Mouse (Mus musculus) urinary bladder, adult 2 months (tissue): ENCODE measurements around the gene Rplp0. TPM values are rescaled to one million over a fixed set of nuclear protein-coding genes. Genes with fewer than 3 reads are reported as not detected.

Experiments
- DNase-seq: peaks from one replicate; pipeline ENCODE4 v3.0.0; 2022; ENCODE audit warnings: low spot score
- polyA plus RNA-seq: library from polyadenylated mRNA; depleted of rRNA; stranded (reverse); fragments of >200 nt; gene quantifications from 2 replicates; pipeline ENCODE4 v1.2.3, GENCODE M21; 2012; rRNA removed

The Rplp0 gene
- polyA plus RNA-seq, 1 experiment = 2,490 TPM

GRCm38 (mm10) chr5:115581662-115582061 lies 22.4 kb downstream of the Rplp0 start:
- DNase-seq = no peak

GRCm38 (mm10) chr5:115585616-115586015 lies 26.3 kb downstream of the Rplp0 start:
- no peak for DNase-seq

GRCm38 (mm10) chr5:115586166-115586565 lies 26.9 kb downstream of the Rplp0 start:
- no peak for DNase-seq

- DNase-seq = no peak
Observed at GRCm38 (mm10) chr5:115586780-115587179, 27.5 kb downstream of the Rplp0 start.

- no peak for DNase-seq
Observed at GRCm38 (mm10) chr5:115591028-115591427, 31.8 kb downstream of the Rplp0 start.

GRCm38 (mm10) chr5:115591506-115591905 lies 32.2 kb downstream of the Rplp0 start:
- DNase-seq = no peak

GRCm38 (mm10) chr5:115603561-115603960 lies 44.3 kb downstream of the Rplp0 start:
- no peak for DNase-seq

GRCm38 (mm10) chr5:115611566-115611965 lies 52.3 kb downstream of the Rplp0 start:
- no peak for DNase-seq

Other genes starting within 250 kb of the Rplp0 start
- gene Srsf9, start 232.3 kb upstream of the Rplp0 start, polyA plus RNA-seq = 56.7 and 60.4 TPM in 2 replicates
- gene Gatc, start 218.3 kb upstream of the Rplp0 start, polyA plus RNA-seq = 13.6 and 18.0 TPM in 2 replicates
- 47.5 and 63.9 TPM in 2 replicates for gene Triap1, start 218.2 kb upstream of the Rplp0 start, polyA plus RNA-seq
- 940 and 1,078 TPM in 2 replicates for gene Cox6a1, start 210.5 kb upstream of the Rplp0 start, polyA plus RNA-seq
- 1.7 and 3.0 TPM in 2 replicates for gene Msi1, start 129.9 kb upstream of the Rplp0 start, polyA plus RNA-seq
- not detected in 2 replicates for gene Pla2g1b, start 93.2 kb upstream of the Rplp0 start, polyA plus RNA-seq
- gene Sirt4, start 74.7 kb upstream of the Rplp0 start, polyA plus RNA-seq = 56.1 and 75.8 TPM in 2 replicates
- gene Pxn, start 52.8 kb upstream of the Rplp0 start, polyA plus RNA-seq = 68.7 and 73.4 TPM in 2 replicates
- 17.8 and 26.4 TPM in 2 replicates for gene Gcn1l1, start 5.8 kb downstream of the Rplp0 start, polyA plus RNA-seq
- 57.6 and 58.7 TPM in 2 replicates for gene Rab35, start 72.4 kb downstream of the Rplp0 start, polyA plus RNA-seq
- gene Bicdl1, start 172.2 kb downstream of the Rplp0 start, polyA plus RNA-seq = 46.5 and 55.3 TPM in 2 replicates